9 mouse cellular contexts compared by ENCODE assay signal in the genomic region with DNA sequence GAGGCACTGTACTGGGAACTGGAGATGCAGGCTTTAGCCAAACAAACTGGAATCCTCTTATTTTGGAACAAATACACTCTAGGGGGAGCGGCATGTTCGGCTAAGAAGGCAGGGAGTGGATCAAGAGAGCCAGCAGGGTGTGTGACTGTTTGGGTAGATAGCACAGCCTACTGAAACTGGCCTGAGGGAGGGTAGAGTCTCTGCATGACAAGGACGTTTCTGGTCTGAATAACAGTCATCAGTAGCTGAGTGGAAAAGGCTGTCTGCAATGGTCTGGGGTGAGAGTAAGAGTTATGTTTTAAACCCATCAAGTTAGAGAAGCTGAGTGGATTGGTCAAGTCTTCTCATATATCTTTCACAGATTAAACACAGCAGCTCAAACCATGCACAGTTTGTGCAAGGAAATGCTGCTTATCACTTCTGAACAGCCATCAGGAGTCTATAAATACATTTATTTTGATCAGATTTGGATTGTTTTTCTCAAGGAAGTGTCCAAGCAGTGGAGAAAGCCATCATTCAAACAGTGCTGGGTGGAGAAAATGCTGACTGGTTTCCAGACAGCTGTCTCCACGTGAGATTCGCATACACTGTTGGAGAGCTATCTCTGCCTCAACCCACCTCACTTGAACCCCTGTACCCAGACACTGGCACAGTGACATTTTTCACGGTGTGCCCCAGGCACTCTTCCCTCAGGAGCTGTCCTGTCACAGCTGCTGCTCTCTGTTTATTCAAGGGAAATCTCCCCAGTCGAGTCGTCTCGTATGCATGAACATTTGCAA. TPM values are rescaled to one million over a fixed set of nuclear protein-coding genes. Genes with fewer than 3 reads are reported as not detected.
A peak's percentile ranks its signal among the peaks of the same experiment; 100 is the strongest.
DNase-seq lines count a peak whose midpoint lies in the region; ATAC-seq and TF ChIP-seq lines count a peak whose summit lies in the region.
"Had no signal": no experiment of that assay in that cellular context is flagged by ENCODE, and none has a peak within 500 bp of the region (broad histone marks: within the 10 kb centered on the region; RNA-seq: fewer than 3 reads in every experiment).

No protein-coding gene starts in this region.

- H3K4me2 ChIP-seq in hindbrain, embryonic 14.5 days (replicated peaks): no peak overlapping the region
- H3K4me2 ChIP-seq in hindbrain, postnatal 0 days (ENCODE audit: low read depth, low read length): no peak overlapping the region
- H3K4me2 ChIP-seq in midbrain, embryonic 15.5 days: no peak overlapping the region
- H3K4me2 ChIP-seq in midbrain, embryonic 11.5 days: no peak overlapping the region
- no peak overlapping the region for H3K4me2 ChIP-seq in stomach, embryonic 16.5 days (ENCODE audit: low read depth, low read length)

- ATAC-seq in hindbrain, embryonic 14.5 days (ENCODE audit: low FRiP score): no peak
- no peak for ATAC-seq in hindbrain, postnatal 0 days
- ATAC-seq in midbrain, embryonic 15.5 days (replicated peaks): peak; percentile 60
- no peak for ATAC-seq in midbrain, embryonic 11.5 days (ENCODE audit: low FRiP score)
- 0 out of 2 replicates have a peak, but pooled peaks have one; percentile 11 for ATAC-seq in stomach, embryonic 16.5 days (ENCODE audit: insufficient read depth, low FRiP score)

- H3K27me3 ChIP-seq in hindbrain, embryonic 14.5 days (ENCODE audit: control insufficient read depth, insufficient read depth, low read length): no peaks in the 10 kb centered on the region
- no peaks in the 10 kb centered on the region for H3K27me3 ChIP-seq in hindbrain, postnatal 0 days (ENCODE audit: insufficient read depth, low read length)
- no peaks in the 10 kb centered on the region for H3K27me3 ChIP-seq in midbrain, embryonic 15.5 days (replicated peaks)
- no peaks in the 10 kb centered on the region for H3K27me3 ChIP-seq in midbrain, embryonic 11.5 days (ENCODE audit: control insufficient read depth, insufficient read depth, low read length)
- H3K27me3 ChIP-seq in liver, adult 2 months (ENCODE audit: control insufficient read depth, insufficient read depth, low read length): no peaks in the 10 kb centered on the region
- H3K27me3 ChIP-seq in stomach, embryonic 16.5 days (ENCODE audit: control insufficient read depth, insufficient read depth, low read length): no peaks in the 10 kb centered on the region

- H3K27ac ChIP-seq in hindbrain, embryonic 14.5 days: 0 out of 2 replicates have a peak overlapping the region, but pooled peaks have one; percentile 26
- H3K27ac ChIP-seq in hindbrain, postnatal 0 days: no peak overlapping the region
- H3K27ac ChIP-seq in midbrain, embryonic 15.5 days: no peak overlapping the region
- no peak overlapping the region for H3K27ac ChIP-seq in midbrain, embryonic 11.5 days (ENCODE audit: low read depth, low read length)
- H3K27ac ChIP-seq in liver, adult 2 months (replicated peaks; ENCODE audit: insufficient read depth, low read depth, low read length): peak overlapping the region; percentile 19; the same call in 1 of the 2 replicates
- peak overlapping the region; percentile 29 for H3K27ac ChIP-seq in stomach, embryonic 16.5 days (ENCODE audit: low read length)

- WGBS in hindbrain, embryonic 14.5 days: 39% methylated on average over 9 of the region's 9 CpGs
- WGBS in hindbrain, postnatal 0 days: 27% methylated on average over 9 of the region's 9 CpGs
- WGBS in midbrain, embryonic 15.5 days: 36% methylated on average over 9 of the region's 9 CpGs
- WGBS in midbrain, embryonic 11.5 days: 46% methylated on average over 9 of the region's 9 CpGs
- WGBS in liver, adult 2 months: 47% methylated on average over 9 of the region's 9 CpGs
- 18% methylated on average over 9 of the region's 9 CpGs for WGBS in stomach, embryonic 16.5 days

- H3K4me3 ChIP-seq in hindbrain, embryonic 14.5 days (replicated peaks; ENCODE audit: low read length): no peak overlapping the region
- no peak overlapping the region for H3K4me3 ChIP-seq in hindbrain, postnatal 0 days (ENCODE audit: low read length)
- no peak overlapping the region for H3K4me3 ChIP-seq in midbrain, embryonic 15.5 days
- H3K4me3 ChIP-seq in midbrain, embryonic 11.5 days (ENCODE audit: low read depth, low read length): no peak overlapping the region
- H3K4me3 ChIP-seq in liver, adult 2 months (ENCODE audit: insufficient read depth, low read depth, low read length): no peak overlapping the region
- H3K4me3 ChIP-seq in stomach, embryonic 16.5 days (replicated peaks; ENCODE audit: low read length): no peak overlapping the region

- H3K4me1 ChIP-seq in hindbrain, embryonic 14.5 days (replicated peaks; ENCODE audit: control insufficient read depth, insufficient read depth, low read length): peaks cover 20% of the 10 kb centered on the region
- no peaks in the 10 kb centered on the region for H3K4me1 ChIP-seq in hindbrain, postnatal 0 days (ENCODE audit: insufficient read depth, low read length)
- peaks cover 11% of the 10 kb centered on the region; the same call in 1 of the 2 replicates for H3K4me1 ChIP-seq in midbrain, embryonic 15.5 days
- no peaks in the 10 kb centered on the region; the same call in 1 of the 2 replicates for H3K4me1 ChIP-seq in midbrain, embryonic 11.5 days (ENCODE audit: control insufficient read depth, insufficient read depth, low read length)
- no peaks in the 10 kb centered on the region for H3K4me1 ChIP-seq in liver, adult 2 months (ENCODE audit: control insufficient read depth, insufficient read depth, low read length)
- peaks cover 16% of the 10 kb centered on the region; the same call in 1 of the 2 replicates for H3K4me1 ChIP-seq in stomach, embryonic 16.5 days (ENCODE audit: control insufficient read depth, insufficient read depth, low read length)

- H3K36me3 ChIP-seq in hindbrain, embryonic 14.5 days (replicated peaks; ENCODE audit: control insufficient read depth, insufficient read depth): peaks cover 4% of the 10 kb centered on the region
- peaks cover 3% of the 10 kb centered on the region; the same call in 1 of the 2 replicates for H3K36me3 ChIP-seq in hindbrain, postnatal 0 days (ENCODE audit: insufficient read depth, low read length)
- no peaks in the 10 kb centered on the region for H3K36me3 ChIP-seq in midbrain, embryonic 15.5 days (replicated peaks)
- H3K36me3 ChIP-seq in midbrain, embryonic 11.5 days (ENCODE audit: control insufficient read depth, insufficient read depth, low read length): no peaks in the 10 kb centered on the region
- no peaks in the 10 kb centered on the region for H3K36me3 ChIP-seq in liver, adult 2 months (ENCODE audit: control insufficient read depth, insufficient read depth, low read length)
- no peaks in the 10 kb centered on the region for H3K36me3 ChIP-seq in stomach, embryonic 16.5 days (ENCODE audit: control insufficient read depth, insufficient read depth, low read length)

- no peaks in the 10 kb centered on the region for H3K79me2 ChIP-seq in liver, adult 2 months (ENCODE audit: control insufficient read depth, insufficient read depth, low read length)

- TF ChIP-seq POLR2A in liver, adult 2 months (IDR thresholded peaks at IDR 0.05; ENCODE audit: extremely low read depth, insufficient read depth, low read length): no peak

- DNase-seq in hindbrain, embryonic 14.5 days (ENCODE audit: low spot score): no peak
- DNase-seq in hindbrain, postnatal 0 days (ENCODE audit: low spot score): no peak
- no peak for DNase-seq in midbrain, embryonic 11.5 days (ENCODE audit: low spot score, missing footprints)
- no peak for DNase-seq in liver, adult 2 months (ENCODE audit: extremely low read depth, low read depth, low spot score)
- DNase-seq in cerebellum, postnatal 10 days: no peak
- no peak for DNase-seq in cerebellum, adult 8-10 months
- DNase-seq: kidney, adult 11 months had no signal

- TF ChIP-seq CTCF in hindbrain, postnatal 0 days (IDR thresholded peaks at IDR 0.05; ENCODE audit: low read depth): no peak
- TF ChIP-seq CTCF in liver, adult 2 months (IDR thresholded peaks at IDR 0.05; ENCODE audit: low read depth, low read length): no peak

- no peak overlapping the region for H3K9ac ChIP-seq in hindbrain, embryonic 14.5 days
- no peak overlapping the region for H3K9ac ChIP-seq in hindbrain, postnatal 0 days (replicated peaks; ENCODE audit: low read length)
- no peak overlapping the region for H3K9ac ChIP-seq in midbrain, embryonic 15.5 days
- no peak overlapping the region for H3K9ac ChIP-seq in midbrain, embryonic 11.5 days (ENCODE audit: low read length)
- H3K9ac ChIP-seq in liver, adult 2 months (ENCODE audit: low read depth, low read length): no peak overlapping the region
- H3K9ac ChIP-seq in stomach, embryonic 16.5 days (ENCODE audit: low read length): 0 out of 2 replicates have a peak overlapping the region, but pooled peaks have one; percentile 16

- no peaks in the 10 kb centered on the region for H3K9me3 ChIP-seq in hindbrain, embryonic 14.5 days (ENCODE audit: control insufficient read depth, low read length)
- H3K9me3 ChIP-seq in hindbrain, postnatal 0 days (ENCODE audit: low read length): no peaks in the 10 kb centered on the region
- no peaks in the 10 kb centered on the region for H3K9me3 ChIP-seq in midbrain, embryonic 15.5 days
- H3K9me3 ChIP-seq in midbrain, embryonic 11.5 days (ENCODE audit: control insufficient read depth, low read length): no peaks in the 10 kb centered on the region
- no peaks in the 10 kb centered on the region for H3K9me3 ChIP-seq in stomach, embryonic 16.5 days (replicated peaks; ENCODE audit: control insufficient read depth, low read length)

RNA-seq across cellular contexts. Expression of gene Gucy1b1, which starts 12.9 kb away (rescaled TPM):
- polyA plus RNA-seq in hindbrain, embryonic 14.5 days (2014; fragmentation: Nextera tagmentation; extraction: Ambion mirVana): 51.7 and 66.4 TPM in 2 replicates
- total RNA-seq in hindbrain, postnatal 0 days (2014; rRNA removed): 39.3 and 39.7 TPM in 2 replicates
- 53.6 and 56.3 TPM in 2 replicates for polyA plus RNA-seq in hindbrain, postnatal 0 days (2015; fragmentation: Nextera tagmentation; extraction: Ambion mirVana)
- polyA plus RNA-seq in midbrain, embryonic 15.5 days (2015; fragmentation: Nextera tagmentation; extraction: Ambion mirVana): 42.9 and 47.1 TPM in 2 replicates
- polyA plus RNA-seq in midbrain, embryonic 11.5 days (2014; fragmentation: Nextera tagmentation; extraction: Ambion mirVana): 8.4 and 9.7 TPM in 2 replicates
- total RNA-seq in liver, adult 2 months (2014; rRNA removed): 6.7 and 7.3 TPM in 2 replicates
- polyA plus RNA-seq in liver, adult 2 months (2012; rRNA removed): 1.9 and 3.0 TPM in 2 replicates
- 53.1 and 53.9 TPM in 2 replicates for polyA plus RNA-seq in stomach, embryonic 16.5 days (2015; fragmentation: Nextera tagmentation; extraction: Ambion mirVana)

Comparison
In these comparisons a context has a peak if more than half of its experiments do, and no peak if none do; other contexts are left out.
1. ATAC-seq: peak in midbrain, embryonic 15.5 days (single experiment) and stomach, embryonic 16.5 days (single experiment); none in hindbrain, embryonic 14.5 days (single experiment), hindbrain, postnatal 0 days (single experiment) and midbrain, embryonic 11.5 days (single experiment).
2. H3K27ac ChIP-seq: peak in hindbrain, embryonic 14.5 days (single experiment), liver, adult 2 months (single experiment) and stomach, embryonic 16.5 days (single experiment); none in hindbrain, postnatal 0 days (single experiment), midbrain, embryonic 15.5 days (single experiment) and midbrain, embryonic 11.5 days (single experiment).